Mouse (Mus musculus) ES-CJ7 (cell line): ENCODE results near the gene Ccdc182.

Experiments
- DNase-seq: peaks from one replicate; pipeline ENCODE4 v3.0.0; 2011; ENCODE audit warnings: low read depth, low spot score

Ccdc182 gene

DNA sequence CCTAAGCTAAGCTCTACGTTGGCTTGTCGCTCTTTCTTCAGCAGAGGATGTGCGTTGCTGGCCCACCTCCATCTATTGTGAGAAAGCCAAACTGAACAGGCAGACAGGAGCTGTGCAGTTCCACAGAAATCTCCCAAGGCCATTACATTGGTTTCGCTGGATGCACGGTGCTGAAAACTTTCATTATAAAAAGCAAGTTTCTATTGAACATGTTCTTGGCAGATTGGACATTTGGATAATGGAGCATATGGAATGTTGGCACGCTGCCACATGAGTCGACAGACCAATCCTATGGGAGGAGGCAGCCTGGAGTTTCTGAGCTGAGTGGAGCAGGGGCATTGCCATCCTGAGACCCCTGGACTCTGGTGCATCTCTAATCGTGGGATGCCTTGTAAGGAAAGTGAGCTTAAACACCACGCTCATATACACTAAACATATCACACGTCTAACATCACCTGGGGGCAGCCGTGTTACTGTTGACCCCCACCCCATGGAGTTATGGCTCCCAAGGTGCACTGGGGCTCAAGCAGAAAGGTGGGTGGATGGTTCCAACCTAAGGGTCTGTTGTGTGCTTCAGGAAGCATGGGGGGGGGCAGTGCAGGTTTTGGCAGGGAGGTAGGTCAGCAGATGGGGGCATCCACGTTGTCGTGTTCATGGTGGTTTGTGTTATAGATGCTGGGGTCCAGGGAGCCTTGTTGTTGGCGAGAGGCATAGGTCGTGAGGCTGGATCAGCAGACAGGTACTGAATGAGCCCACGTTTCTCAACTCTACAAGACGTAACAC lies 35.1 kb downstream of the Ccdc182 start:
- DNase-seq: no peak

DNA sequence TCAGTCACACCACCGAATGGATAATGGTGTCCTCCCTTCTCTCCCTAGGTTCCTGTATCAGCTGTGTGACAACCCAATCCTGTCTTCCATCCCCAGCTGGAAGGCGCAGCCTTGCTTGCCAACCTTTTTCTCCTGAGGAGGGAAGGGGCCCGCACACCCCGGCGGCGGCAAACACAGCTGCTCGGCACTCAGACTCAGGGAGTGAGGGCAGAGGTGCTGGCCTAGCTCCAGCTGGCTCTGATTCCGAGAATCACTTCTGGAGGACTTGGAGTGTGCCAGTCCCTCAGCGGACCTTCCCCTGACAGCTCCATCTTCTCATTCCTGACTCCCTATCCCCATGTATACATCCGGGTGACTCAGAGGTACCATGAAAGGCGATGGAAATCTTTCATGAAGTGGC lies 36.9 kb downstream of the Ccdc182 start:
- no peak for DNase-seq

GRCm38 (mm10) chr11:88331722-88332121 lies 37.9 kb downstream of the Ccdc182 start:
- no peak for DNase-seq

GRCm38 (mm10) chr11:88332309-88332934 lies 38.6 kb downstream of the Ccdc182 start:
- no peak for DNase-seq

DNA sequence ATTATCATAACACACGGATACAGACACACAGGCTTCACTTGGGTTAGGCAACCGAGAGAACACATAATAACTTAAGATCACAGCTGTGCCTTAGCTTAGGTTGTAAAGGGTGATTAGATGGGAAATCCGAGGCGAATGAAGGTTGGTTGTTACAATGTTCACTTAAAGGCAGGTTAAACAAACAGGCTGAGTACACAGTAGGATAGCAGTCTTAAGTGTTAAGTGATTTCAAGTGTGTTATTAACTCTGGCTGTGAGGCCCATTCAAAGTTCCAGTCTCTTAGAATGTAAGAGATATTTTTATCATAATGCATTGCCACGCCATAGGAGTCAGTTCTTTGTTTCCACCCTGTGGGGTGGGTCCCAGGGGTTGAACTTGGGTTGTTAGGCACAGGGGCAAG lies 41.0 kb downstream of the Ccdc182 start:
- no peak for DNase-seq

DNA sequence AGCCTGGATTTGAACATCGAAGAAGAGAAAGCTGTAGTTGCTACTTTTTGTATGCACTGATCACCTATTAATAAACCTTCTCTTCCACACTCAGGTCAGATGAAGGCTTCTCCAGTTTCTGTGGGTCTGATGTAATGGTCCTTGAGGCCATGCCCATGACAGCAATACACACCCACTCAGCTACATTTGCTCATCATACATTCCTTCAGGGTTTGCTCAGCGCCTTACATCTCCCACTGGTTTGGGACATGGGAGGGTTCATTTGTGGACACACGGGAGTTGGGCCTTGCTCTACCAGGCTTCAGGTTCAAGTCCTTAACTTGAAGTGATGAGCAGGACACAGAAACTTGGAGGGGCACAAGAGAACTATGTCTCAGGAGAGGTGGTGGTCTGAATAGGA lies 44.1 kb downstream of the Ccdc182 start:
- DNase-seq: no peak
